Mouse (Mus musculus) forebrain, postnatal 0 days (tissue): ENCODE results near the gene Ccer2. TPM values are rescaled to one million over a fixed set of nuclear protein-coding genes. Genes with fewer than 3 reads are reported as not detected.

Experiments used
- ATAC-seq: fragments of 200-750 bp; cut with Nextera tagmentation; 2 replicates; pipeline ENCODE4 v1.8.0; 2017; ENCODE audit warnings: mild to moderate bottlenecking, moderate library complexity
- DNase-seq: peaks from one replicate; pipeline ENCODE4 v3.0.0-alpha.2; 2015
- H3K27ac ChIP-seq: fragments of 300-500 bp; sonication (generic); 2 replicates; pipeline ENCODE4 v1.5.1; 2014; ENCODE audit warnings: low read depth, mild to moderate bottlenecking, antibody characterized with exemption, low read length, moderate library complexity, mixed read lengths
- H3K27me3 ChIP-seq: fragments of 300-500 bp; sonication (generic); 2 replicates; pipeline ENCODE4 v1.6.1; 2014; ENCODE audit warnings: mild to moderate bottlenecking, low read length, mixed read lengths; ENCODE audit not compliant: insufficient read depth
- H3K36me3 ChIP-seq: fragments of 300-500 bp; sonication (generic); 2 replicates; pipeline ENCODE4 v1.6.1; 2014; ENCODE audit warnings: mild to moderate bottlenecking, moderate library complexity; ENCODE audit not compliant: insufficient read depth
- H3K4me1 ChIP-seq: fragments of 300-500 bp; sonication (generic); 2 replicates; pipeline ENCODE4 v1.6.1; 2014; ENCODE audit warnings: antibody characterized with exemption; ENCODE audit not compliant: insufficient read depth
- H3K4me2 ChIP-seq: fragments of 300-500 bp; sonication (generic); 2 replicates; pipeline ENCODE4 v1.6.1; 2014; ENCODE audit warnings: low read depth, mild to moderate bottlenecking, moderate library complexity
- H3K4me3 ChIP-seq: fragments of 300-500 bp; sonication (generic); 2 replicates; pipeline ENCODE4 v1.5.1; 2014; ENCODE audit warnings: low read depth, low read length, mixed read lengths
- H3K9ac ChIP-seq: fragments of 300-500 bp; sonication (generic); 2 replicates; pipeline ENCODE4 v1.6.1; 2014; ENCODE audit warnings: mild to moderate bottlenecking
- H3K9me3 ChIP-seq: fragments of 300-500 bp; sonication (generic); 2 replicates; pipeline ENCODE4 v1.6.1; 2016; ENCODE audit warnings: low read length
- CTCF ChIP-seq: sonication (generic); IDR thresholded peaks from 2 replicates; pipeline ENCODE4 v1.5.1; 2016; ENCODE audit warnings: antibody characterized with exemption, control low read depth, low read depth
- WGBS: fragments of 180-500 bp; shearing (Covaris S2); extraction: QIAGEN DNeasy Blood & Tissue Kit; methylation state at CpG from one replicate; pipeline ENCODE4 v1.1.7; 2014; 5-methylcytosine and 5-hydroxymethylcytosine counted together
- polyA plus RNA-seq: library from polyadenylated mRNA; unstranded; fragments of >200 nt; fragmentation: Nextera tagmentation; extraction: Ambion mirVana; gene quantifications from 2 replicates; pipeline ENCODE4 v1.2.1, GENCODE M21; 2015
- total RNA-seq: library from RNA; depleted of rRNA; stranded (reverse); fragments of >200 nt; gene quantifications from 2 replicates; pipeline ENCODE4 v1.2.3, GENCODE M21; 2014

Gene Ccer2
- total and polyA plus RNA-seq, 2 experiments from 2014 or later = 0.98 TPM; not detected in 1

DNA sequence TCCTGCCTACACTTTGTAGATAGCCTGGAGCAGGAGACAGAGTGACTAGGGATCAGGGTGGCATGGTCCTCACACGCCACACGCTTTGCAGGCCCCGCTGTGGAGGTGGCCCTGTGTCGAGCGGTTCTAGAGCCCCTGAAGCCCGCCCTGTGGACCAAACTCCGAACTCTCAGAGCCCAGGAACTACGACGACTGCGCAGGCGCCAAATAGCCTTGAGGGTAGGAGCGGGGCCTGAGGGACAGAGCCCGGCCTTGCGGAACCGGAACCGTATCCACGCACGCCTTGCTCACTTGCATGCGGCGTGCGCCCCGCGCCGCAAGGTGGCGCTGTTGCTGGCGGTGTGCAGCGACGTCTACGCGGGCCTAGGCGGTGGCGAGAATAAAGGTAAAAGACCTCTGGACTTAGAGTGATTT is 40.6 kb downstream of the Ccer2 start:
- no peaks in the 10 kb centered on the region for H3K36me3 ChIP-seq
- H3K27me3 ChIP-seq = no peaks in the 10 kb centered on the region
- H3K4me2 ChIP-seq = peak overlapping the region; percentile 34
- ATAC-seq (peak; percentile 86), DNase-seq (peak; percentile 75)
- 13% methylated on average over 32 of the region's 32 CpGs for WGBS
- no peaks in the 10 kb centered on the region for H3K9me3 ChIP-seq
- H3K9ac ChIP-seq = peak overlapping the region; percentile 28; the same call in 1 of the 2 replicates
- 0 out of 2 replicates have a peak overlapping the region, but pooled peaks have one; percentile 4 for H3K4me3 ChIP-seq
- H3K4me1 ChIP-seq = no peaks in the 10 kb centered on the region; the same call in 1 of the 2 replicates
- peak; percentile 96 for TF ChIP-seq CTCF
- H3K27ac ChIP-seq = no peak overlapping the region

DNA sequence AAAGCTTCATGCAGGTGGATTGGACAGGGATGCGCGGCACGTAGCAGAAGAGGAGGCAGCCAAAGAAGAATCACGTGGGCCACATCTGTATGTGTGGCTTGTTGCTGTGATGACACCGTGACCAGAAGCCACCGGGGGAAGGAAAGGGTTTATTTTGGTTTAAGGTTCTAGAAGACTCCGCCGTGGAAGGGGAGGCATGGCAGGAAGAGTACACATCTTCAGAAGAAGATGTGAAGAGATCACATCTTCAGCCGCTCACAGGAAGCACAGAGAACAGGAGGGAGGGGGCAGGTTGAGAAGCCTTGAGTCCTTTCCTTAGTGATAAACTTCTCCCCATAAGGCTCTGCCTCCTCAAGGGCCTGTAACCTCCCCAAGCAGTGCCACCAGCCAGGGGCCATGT is 44.0 kb downstream of the Ccer2 start:
- H3K9ac ChIP-seq = no peak overlapping the region
- peaks cover 5% of the 10 kb centered on the region; the same call in 1 of the 2 replicates for H3K4me1 ChIP-seq
- no peak overlapping the region for H3K4me2 ChIP-seq
- no peak overlapping the region for H3K4me3 ChIP-seq
- no peak for DNase-seq
- no peak for ATAC-seq
- H3K36me3 ChIP-seq = no peaks in the 10 kb centered on the region
- 93% methylated on average over 9 of the region's 9 CpGs for WGBS
- no peaks in the 10 kb centered on the region for H3K9me3 ChIP-seq
- no peak for TF ChIP-seq CTCF
- no peak overlapping the region for H3K27ac ChIP-seq
- no peaks in the 10 kb centered on the region for H3K27me3 ChIP-seq

DNA sequence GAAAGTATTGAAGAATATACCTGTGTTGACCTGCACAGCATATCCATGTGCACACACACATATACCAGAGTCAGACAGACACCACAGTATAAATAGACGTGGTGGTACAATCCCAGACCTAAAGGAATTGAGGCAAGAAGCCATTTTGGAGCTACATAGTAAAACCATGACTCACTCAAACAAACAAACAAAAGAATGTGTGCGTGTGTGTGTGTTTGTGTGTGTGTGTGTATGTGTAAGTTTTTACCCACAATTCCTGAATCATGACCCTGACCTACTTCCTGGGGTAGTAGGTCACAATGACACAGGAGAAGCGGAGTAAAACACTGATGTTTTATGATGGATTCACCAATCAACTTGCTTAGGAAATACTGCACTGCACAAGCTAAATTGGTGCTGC is 45.5 kb downstream of the Ccer2 start:
- no peak for ATAC-seq
- Histone ChIP-seq H3K36me3 (no peaks in the 10 kb centered on the region), H3K27ac (no peak overlapping the region), H3K9me3 (no peaks in the 10 kb centered on the region), H3K4me3 (no peak overlapping the region), H3K4me2 (no peak overlapping the region), H3K27me3 (no peaks in the 10 kb centered on the region), H3K9ac (no peak overlapping the region), H3K4me1 (peaks cover 5% of the 10 kb centered on the region; the same call in 1 of the 2 replicates)
- WGBS = 52% methylated on average over 3 of the region's 3 CpGs
- no peak for DNase-seq
- no peak for TF ChIP-seq CTCF

DNA sequence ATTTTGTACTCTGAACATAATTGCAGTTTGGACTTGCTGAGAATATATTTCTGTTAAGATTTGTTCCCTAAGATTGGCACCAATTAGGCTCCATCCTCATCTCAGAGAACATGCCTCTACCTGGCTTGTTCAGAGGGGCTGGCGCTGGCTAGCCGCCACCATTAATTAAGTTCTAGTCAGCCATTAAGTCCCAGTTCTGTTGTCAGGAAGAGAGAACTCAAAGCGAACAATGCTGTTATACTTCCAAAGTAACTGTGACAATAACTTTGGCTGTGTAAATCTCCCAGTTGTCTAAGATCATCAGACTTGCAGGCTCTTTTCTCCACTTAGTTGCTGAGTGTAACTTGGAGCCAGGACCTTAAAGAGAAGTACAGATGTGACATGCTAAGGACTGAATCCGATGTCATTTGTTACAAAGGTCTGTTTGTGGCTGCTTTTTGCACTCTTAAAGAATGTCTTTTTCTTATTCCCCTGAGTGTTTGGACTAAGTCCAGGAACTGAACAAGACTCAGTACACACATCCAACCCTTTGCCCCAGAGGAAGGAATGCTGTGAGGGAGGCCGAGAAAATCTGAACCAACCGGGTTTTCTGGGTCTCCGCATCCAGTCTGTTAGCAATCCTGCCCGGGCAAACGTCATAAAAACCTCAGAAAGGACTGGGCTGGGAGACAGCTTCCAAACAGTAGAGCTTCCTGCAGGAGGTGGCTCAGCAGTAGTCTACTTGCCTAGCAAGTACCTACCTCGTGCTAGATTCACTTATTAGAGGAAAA is 46.1 kb downstream of the Ccer2 start:
- Histone ChIP-seq H3K9me3 (no peaks in the 10 kb centered on the region), H3K9ac (no peak overlapping the region), H3K36me3 (no peaks in the 10 kb centered on the region), H3K4me3 (no peak overlapping the region), H3K4me1 (peaks cover 5% of the 10 kb centered on the region; the same call in 1 of the 2 replicates), H3K27me3 (no peaks in the 10 kb centered on the region), H3K4me2 (no peak overlapping the region), H3K27ac (peak overlapping the region; percentile 16; the same call in 1 of the 2 replicates)
- 16% methylated on average over 10 of the region's 10 CpGs for WGBS
- TF ChIP-seq CTCF = no peak
- peak; percentile 51 for ATAC-seq
- peak; percentile 35 for DNase-seq

DNA sequence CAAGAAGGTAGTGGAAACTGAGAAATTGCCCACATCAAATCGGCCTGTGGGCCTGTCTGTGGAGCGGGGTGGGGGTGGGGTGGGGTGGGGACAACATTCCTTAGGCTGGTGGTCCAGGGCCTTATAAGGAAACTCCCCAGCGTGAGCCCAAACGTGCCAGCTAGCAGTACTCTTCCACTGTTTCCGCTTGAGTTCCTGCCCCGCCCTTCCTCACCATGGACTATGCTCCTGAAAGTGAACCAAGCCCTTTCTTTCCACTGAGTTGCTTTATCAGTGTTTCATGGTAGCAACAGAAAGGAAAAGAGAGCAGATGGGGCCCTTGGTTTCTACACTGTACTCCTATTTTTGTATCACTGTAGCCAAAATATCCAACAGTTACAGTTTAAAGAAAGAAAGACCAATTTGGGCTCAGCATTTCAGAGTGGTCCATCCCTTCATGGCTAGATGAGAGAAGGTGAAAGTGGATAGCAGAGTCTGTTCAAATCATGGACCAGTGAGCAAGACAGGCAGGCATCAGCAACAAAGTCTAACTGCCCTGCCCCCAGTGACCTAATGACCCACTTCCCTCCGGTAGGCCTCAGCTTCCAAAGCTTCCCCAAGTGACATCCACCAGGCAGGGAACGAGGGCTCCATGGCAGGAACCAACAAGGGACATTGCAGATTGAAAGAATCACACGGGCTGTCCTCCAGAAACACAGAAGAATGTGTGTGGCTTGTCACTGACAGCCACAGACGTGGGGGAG is 47.0 kb downstream of the Ccer2 start:
- Histone ChIP-seq H3K9me3 (no peaks in the 10 kb centered on the region), H3K27ac (0 out of 2 replicates have a peak overlapping the region, but pooled peaks have one; percentile 16), H3K4me2 (no peak overlapping the region), H3K4me3 (no peak overlapping the region), H3K27me3 (no peaks in the 10 kb centered on the region), H3K4me1 (peaks cover 8% of the 10 kb centered on the region), H3K36me3 (no peaks in the 10 kb centered on the region), H3K9ac (no peak overlapping the region)
- DNase-seq (no peak), ATAC-seq (0 out of 2 replicates have a peak, but pooled peaks have one; percentile 8)
- WGBS = 16% methylated on average over 10 of the region's 10 CpGs
- no peak for TF ChIP-seq CTCF

DNA sequence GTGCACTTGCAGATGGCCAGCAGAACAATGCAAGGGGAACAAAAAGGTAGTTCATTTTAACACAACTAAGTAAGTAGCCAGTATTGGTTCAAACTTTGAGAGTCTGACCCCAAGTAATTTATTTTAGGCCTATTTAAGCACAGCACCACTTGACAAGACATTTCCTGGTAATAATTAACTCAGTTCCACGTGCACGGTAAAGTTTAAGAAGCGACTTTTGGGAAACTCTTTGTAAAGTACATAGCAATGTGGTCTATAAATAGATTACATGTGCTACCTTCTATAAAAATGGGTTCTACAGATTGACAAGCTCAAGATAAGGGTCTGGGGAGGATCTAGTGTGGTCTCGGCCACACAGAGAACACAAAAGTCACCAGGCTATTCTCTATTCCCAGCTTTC is 47.8 kb downstream of the Ccer2 start:
- H3K4me3 ChIP-seq = no peak overlapping the region
- no peak for TF ChIP-seq CTCF
- DNase-seq = no peak
- ATAC-seq = no peak
- H3K9me3 ChIP-seq = no peaks in the 10 kb centered on the region
- no peak overlapping the region for H3K9ac ChIP-seq
- peaks cover 11% of the 10 kb centered on the region for H3K4me1 ChIP-seq
- no peak overlapping the region for H3K27ac ChIP-seq
- no peaks in the 10 kb centered on the region for H3K36me3 ChIP-seq
- no peak overlapping the region for H3K4me2 ChIP-seq
- 86% methylated on average over 4 of the region's 4 CpGs for WGBS
- no peaks in the 10 kb centered on the region for H3K27me3 ChIP-seq

DNA sequence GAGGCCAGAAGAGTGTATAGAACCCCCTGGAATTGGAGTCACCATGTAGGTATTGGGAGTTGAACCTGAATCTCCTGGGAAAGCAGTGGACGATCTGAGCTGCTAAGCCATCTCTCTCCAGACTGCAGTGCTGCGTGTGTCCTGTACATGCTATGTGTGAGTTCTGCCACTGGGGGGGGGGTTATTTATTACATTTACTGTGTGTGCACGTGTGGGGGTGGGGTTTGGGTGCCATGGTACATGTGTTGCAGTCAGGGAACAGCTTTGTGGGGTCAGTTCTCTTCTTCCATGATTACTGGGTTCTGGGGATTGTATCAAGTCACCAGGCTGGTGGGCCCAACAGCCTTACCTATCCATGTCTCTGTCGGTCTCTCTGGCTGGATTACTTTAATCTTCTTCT is 50.9 kb downstream of the Ccer2 start:
- H3K27me3 ChIP-seq = no peaks in the 10 kb centered on the region
- ATAC-seq (no peak), DNase-seq (no peak)
- H3K9me3 ChIP-seq = no peaks in the 10 kb centered on the region
- 0 out of 2 replicates have a peak, but pooled peaks have one; percentile 13 for TF ChIP-seq CTCF
- no peak overlapping the region for H3K4me2 ChIP-seq
- 81% methylated on average over 4 of the region's 4 CpGs for WGBS
- peaks cover 9% of the 10 kb centered on the region for H3K4me1 ChIP-seq
- no peak overlapping the region for H3K4me3 ChIP-seq
- no peaks in the 10 kb centered on the region for H3K36me3 ChIP-seq
- no peak overlapping the region for H3K27ac ChIP-seq
- no peak overlapping the region for H3K9ac ChIP-seq
